Mouse (Mus musculus) CD4-positive, CD25-positive, alpha-beta regulatory T cell, adult 9 weeks (primary cell): ENCODE data around the gene Zcchc13. TPM values are rescaled to one million over a fixed set of nuclear protein-coding genes. Genes with fewer than 3 reads are reported as not detected.

Source experiments
- polyA plus RNA-seq: library from polyadenylated mRNA; unstranded; fragments of 100-300 nt; shearing (Covaris generic); gene quantifications from one replicate; pipeline ENCODE4 v1.2.1, GENCODE M21; 2017

Gene Zcchc13
- not detected for polyA plus RNA-seq

DNA sequence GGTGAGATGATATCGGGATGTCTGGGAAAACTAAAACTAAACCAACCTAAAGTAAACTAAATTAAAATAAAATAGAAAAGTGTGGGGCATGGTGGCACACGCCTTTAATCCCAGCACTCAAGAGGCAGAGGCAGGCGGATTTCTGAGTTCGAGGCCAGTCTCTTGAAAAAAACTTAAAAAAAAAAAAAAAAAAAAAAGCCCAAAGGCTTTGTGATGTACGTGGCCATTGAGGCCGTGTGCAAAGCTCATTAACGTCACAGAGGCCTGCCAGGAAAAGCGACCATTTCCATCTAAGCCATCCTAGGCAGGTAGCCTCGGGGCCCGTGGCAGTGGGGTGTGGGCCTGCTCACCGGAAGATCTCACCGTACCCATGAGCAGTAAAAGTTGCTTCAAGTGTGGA is at the start of gene Zcchc13:
Gene Zcchc13 (plus strand): TSS at position 284 of the 400 bp plus-strand sequence.

Other genes with a start within 250 kb of the Zcchc13 start
- gene Tsx, start 216.1 kb upstream of the Zcchc13 start, polyA plus RNA-seq, result 0.57 TPM
- not detected for gene Gm26992, start 208.6 kb upstream of the Zcchc13 start, polyA plus RNA-seq
- 0.43 TPM for gene Slc16a2, start 191.4 kb downstream of the Zcchc13 start, polyA plus RNA-seq